Mouse (Mus musculus) lung, postnatal 36 days (tissue): Measurements from ENCODE around the gene Olfr1286.

ENCODE experiments used
- DNase-seq: peaks from one replicate; pipeline ENCODE4 v3.0.0; 2022; ENCODE audit warnings: mixed read lengths

Gene Olfr1286

GRCm38 (mm10) chr2:111422931-111423330 lies at the start of gene Olfr1286:
Olfr1286 (minus strand) TSS chr2:111423115.
- no peak for DNase-seq

- DNase-seq, result no peak
Measured at GRCm38 (mm10) chr2:111448842-111449241, 25.9 kb upstream of the Olfr1286 start, which contains the start of gene Olfr1287. Olfr1287 (plus strand) TSS chr2:111449142.

DNA sequence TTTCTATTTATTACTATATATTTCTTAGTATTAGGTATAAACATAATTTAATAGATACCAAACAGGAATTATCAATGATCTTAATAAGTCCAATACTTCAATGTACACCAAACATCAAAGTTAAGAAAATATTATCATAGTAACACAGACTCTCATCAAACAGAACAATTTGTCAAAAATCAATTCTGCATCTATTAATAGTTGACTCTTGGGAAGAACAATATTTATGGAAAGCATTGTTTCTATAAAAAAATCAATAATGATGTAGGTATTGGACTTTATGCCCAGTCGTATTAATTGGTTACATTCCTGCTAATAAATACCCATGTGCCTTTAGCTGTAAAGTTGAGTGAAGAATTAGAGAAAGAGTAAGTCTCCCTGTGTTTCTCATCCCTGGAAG lies 47.7 kb downstream of the Olfr1286 start, which contains the start of gene Olfr1284:
Gene Olfr1284, plus strand, starts transcription at position 301 of the 400 bp plus-strand sequence.
- no peak for DNase-seq
